Mouse (Mus musculus) bone marrow, adult 2 months (tissue): ENCODE data around the gene Cbx1.

Source experiments
- CTCF ChIP-seq: fragments of 200-500 bp; IDR thresholded peaks from 2 replicates; pipeline ENCODE4 v1.5.1; 2011; ENCODE audit warnings: low read length, control low read depth; ENCODE audit not compliant: control insufficient read depth, insufficient read depth
- POLR2A ChIP-seq: fragments of 200-500 bp; IDR thresholded peaks from 2 replicates; pipeline ENCODE4 v1.6.1; 2011; ENCODE audit warnings: low read depth, mild to moderate bottlenecking, control low read depth, low read length, borderline replicate concordance; ENCODE audit not compliant: control insufficient read depth

DNA sequence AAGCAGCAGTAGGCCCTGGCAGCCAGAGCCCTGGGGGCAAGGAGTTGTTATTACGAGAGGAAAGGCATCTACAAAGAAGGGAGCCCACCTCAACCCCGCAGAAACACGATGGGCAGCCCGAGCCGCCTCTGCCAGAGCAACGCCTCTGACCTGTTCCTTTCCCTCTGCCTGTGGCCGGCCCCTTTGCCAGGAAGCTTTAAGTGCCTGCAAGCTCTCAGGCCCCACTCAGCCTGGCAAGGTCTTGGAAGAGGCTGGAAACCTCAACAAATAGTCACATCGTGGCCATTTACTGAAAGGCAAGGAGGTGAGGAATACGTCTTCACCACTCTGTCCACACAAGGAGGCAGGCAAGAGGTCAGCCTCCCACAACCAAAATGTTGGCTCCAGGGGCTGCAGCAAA lies 20.7 kb upstream of the Cbx1 start:
- TF ChIP-seq CTCF (no peak), POLR2A (no peak)
